Mouse (Mus musculus) E14TG2a.4 (cell line): ENCODE measurements around the gene Epn3.

Source experiments
- H3K27me3 ChIP-seq: 2 replicates; pipeline ENCODE4 v1.6.1; 2014; ENCODE audit warnings: low read length, control low read depth; ENCODE audit not compliant: insufficient read depth
- H3K36me3 ChIP-seq: 2 replicates; pipeline ENCODE4 v1.6.1; 2014; ENCODE audit warnings: low read length, control low read depth; ENCODE audit not compliant: insufficient read depth
- H3K4me1 ChIP-seq: replicated peaks from 2 replicates; pipeline ENCODE4 v1.6.1; 2014; ENCODE audit warnings: low read depth, low read length, control low read depth
- H3K4me3 ChIP-seq: replicated peaks from 2 replicates; pipeline ENCODE4 v1.5.1; 2014; ENCODE audit warnings: mild to moderate bottlenecking, low read length
- H3K9me3 ChIP-seq: 2 replicates; pipeline ENCODE4 v1.6.1; 2014; ENCODE audit warnings: low read length, control low read depth
- CTCF ChIP-seq: conservative IDR thresholded peaks from 2 replicates; pipeline ENCODE4 v1.5.1; 2014; ENCODE audit warnings: low read length
- NANOG ChIP-seq: IDR thresholded peaks from 2 replicates; pipeline ENCODE4 v1.6.1; 2014; ENCODE audit warnings: borderline replicate concordance, low read length, mixed read lengths
- POU5F1 ChIP-seq: IDR thresholded peaks from 2 replicates; pipeline ENCODE4 v1.6.1; 2014; ENCODE audit warnings: low read length, borderline replicate concordance

The Epn3 gene

GRCm38 (mm10) chr11:94470391-94470790 is 29.4 kb downstream of the Epn3 start:
- H3K27me3 ChIP-seq = peaks cover 50% of the 10 kb centered on the region
- H3K4me1 ChIP-seq = peaks cover 48% of the 10 kb centered on the region
- H3K4me3 ChIP-seq = no peak overlapping the region
- TF ChIP-seq POU5F1 (no peak), NANOG (no peak), CTCF (no peak)
- H3K9me3 ChIP-seq = no peaks in the 10 kb centered on the region
- H3K36me3 ChIP-seq = no peaks in the 10 kb centered on the region

GRCm38 (mm10) chr11:94469136-94470064 is 30.4 kb downstream of the Epn3 start:
- Histone ChIP-seq H3K36me3 (no peaks in the 10 kb centered on the region), H3K9me3 (no peaks in the 10 kb centered on the region), H3K4me3 (0 out of 2 replicates have a peak overlapping the region, but pooled peaks have one; percentile 4), H3K27me3 (peaks cover 44% of the 10 kb centered on the region), H3K4me1 (peaks cover 38% of the 10 kb centered on the region)
- TF ChIP-seq NANOG = 0 out of 2 replicates have a peak, but pooled peaks have one; percentile 24
- TF ChIP-seq POU5F1 = no peak

- TF ChIP-seq POU5F1 = no peak
- TF ChIP-seq CTCF = no peak
- TF ChIP-seq NANOG = no peak
- H3K36me3 ChIP-seq = no peaks in the 10 kb centered on the region
- H3K4me1 ChIP-seq = peaks cover 37% of the 10 kb centered on the region
- H3K9me3 ChIP-seq = no peaks in the 10 kb centered on the region
- no peak overlapping the region for H3K4me3 ChIP-seq
- H3K27me3 ChIP-seq = peaks cover 47% of the 10 kb centered on the region
These were observed 31.2 kb downstream of the Epn3 start for GRCm38 (mm10) chr11:94468582-94469064.

- Histone ChIP-seq H3K9me3 (no peaks in the 10 kb centered on the region), H3K4me1 (peaks cover 20% of the 10 kb centered on the region), H3K36me3 (no peaks in the 10 kb centered on the region), H3K4me3 (no peak overlapping the region), H3K27me3 (peaks cover 32% of the 10 kb centered on the region)
- TF ChIP-seq CTCF (no peak), NANOG (no peak), POU5F1 (no peak)
These were observed 33.4 kb downstream of the Epn3 start for GRCm38 (mm10) chr11:94466333-94466855.

GRCm38 (mm10) chr11:94464170-94464569 is 35.6 kb downstream of the Epn3 start:
- TF ChIP-seq CTCF = no peak
- TF ChIP-seq POU5F1 = no peak
- no peak for TF ChIP-seq NANOG
- H3K27me3 ChIP-seq = peaks cover 21% of the 10 kb centered on the region; the same call in 1 of the 2 replicates

GRCm38 (mm10) chr11:94461856-94462255 is 37.9 kb downstream of the Epn3 start:
- peaks cover 3% of the 10 kb centered on the region; the same call in 1 of the 2 replicates for H3K4me1 ChIP-seq
- peaks cover 24% of the 10 kb centered on the region for H3K27me3 ChIP-seq
- H3K9me3 ChIP-seq = no peaks in the 10 kb centered on the region
- no peak overlapping the region for H3K4me3 ChIP-seq
- H3K36me3 ChIP-seq = no peaks in the 10 kb centered on the region
- TF ChIP-seq CTCF = no peak
- TF ChIP-seq POU5F1 = no peak
- no peak for TF ChIP-seq NANOG

More at GRCm38 (mm10) chr11:94464170-94464569, 35.6 kb downstream of the Epn3 start:
- no peak overlapping the region for H3K4me3 ChIP-seq
- H3K4me1 ChIP-seq = peaks cover 11% of the 10 kb centered on the region
- H3K36me3 ChIP-seq = no peaks in the 10 kb centered on the region
- H3K9me3 ChIP-seq = no peaks in the 10 kb centered on the region

GRCm38 (mm10) chr11:94457001-94457400 is 42.8 kb downstream of the Epn3 start:
- H3K4me3 ChIP-seq = no peak overlapping the region
- H3K4me1 ChIP-seq = peaks cover 11% of the 10 kb centered on the region
- peaks cover 34% of the 10 kb centered on the region for H3K27me3 ChIP-seq
- TF ChIP-seq NANOG (no peak), POU5F1 (no peak), CTCF (no peak)
- no peaks in the 10 kb centered on the region for H3K36me3 ChIP-seq
- H3K9me3 ChIP-seq = no peaks in the 10 kb centered on the region

GRCm38 (mm10) chr11:94456347-94456746 is 43.4 kb downstream of the Epn3 start:
- H3K4me1 ChIP-seq = peaks cover 11% of the 10 kb centered on the region
- no peaks in the 10 kb centered on the region for H3K9me3 ChIP-seq

More at GRCm38 (mm10) chr11:94456347-94456746, 43.4 kb downstream of the Epn3 start:
- no peak overlapping the region for H3K4me3 ChIP-seq
- TF ChIP-seq POU5F1 = no peak
- H3K36me3 ChIP-seq = no peaks in the 10 kb centered on the region
- H3K27me3 ChIP-seq = peaks cover 40% of the 10 kb centered on the region
